Mouse (Mus musculus) erythroblast, embryonic 14.5 days (primary cell): ENCODE measurements around the gene Gm21969. TPM values are rescaled to one million over a fixed set of nuclear protein-coding genes. Genes with fewer than 3 reads are reported as not detected.

Experiments used
- H3K27me3 ChIP-seq: 2 replicates; pipeline ENCODE4 v1.6.1; 2012; ENCODE audit warnings: inconsistent platforms; ENCODE audit not compliant: control insufficient read depth
- H3K36me3 ChIP-seq: 2 replicates; pipeline ENCODE4 v1.6.1; 2012; ENCODE audit warnings: mild to moderate bottlenecking, inconsistent platforms; ENCODE audit not compliant: control insufficient read depth
- H3K4me1 ChIP-seq: 2 replicates; pipeline ENCODE4 v1.6.1; 2012; ENCODE audit warnings: inconsistent platforms; ENCODE audit not compliant: control insufficient read depth
- H3K4me3 ChIP-seq: replicated peaks from 2 replicates; pipeline ENCODE3; 2012; ENCODE audit warnings: moderate library complexity, mild to moderate bottlenecking, inconsistent platforms
- H3K9me3 ChIP-seq: 2 replicates; pipeline ENCODE4 v1.6.1; 2012; ENCODE audit warnings: low read length, inconsistent platforms, mixed read lengths; ENCODE audit not compliant: control insufficient read depth
- GATA1 ChIP-seq: IDR thresholded peaks from 2 replicates; pipeline ENCODE4 v1.6.1; 2012; ENCODE audit warnings: low read length, inconsistent platforms, mixed read lengths
- TAL1 ChIP-seq: IDR thresholded peaks from 3 replicates; pipeline ENCODE4 v1.6.1; 2012; ENCODE audit warnings: low read length, inconsistent platforms, mixed read lengths
- polyA plus RNA-seq: library from polyadenylated mRNA; stranded (reverse); fragments of >175 nt; gene quantifications from 2 replicates; pipeline ENCODE4 v1.2.3, GENCODE M21; 2012

Gene Gm21969
- polyA plus RNA-seq, 1 experiment: 0.14 TPM

GRCm38 (mm10) chr4:139582903-139583302 lies 20.1 kb upstream of the Gm21969 start:
- Histone ChIP-seq H3K4me3 (no peak overlapping the region), H3K4me1 (no peaks in the 10 kb centered on the region; the same call in none of the 2 replicates), H3K9me3 (no peaks in the 10 kb centered on the region), H3K27me3 (peaks cover 16% of the 10 kb centered on the region), H3K36me3 (no peaks in the 10 kb centered on the region)
- no peak for TF ChIP-seq TAL1
- TF ChIP-seq GATA1: no peak

GRCm38 (mm10) chr4:139583629-139584245 lies 19.2 kb upstream of the Gm21969 start:
- TF ChIP-seq TAL1: no peak
- TF ChIP-seq GATA1: no peak
- H3K36me3 ChIP-seq: no peaks in the 10 kb centered on the region
- peaks cover 10% of the 10 kb centered on the region for H3K27me3 ChIP-seq
- H3K9me3 ChIP-seq: no peaks in the 10 kb centered on the region
- H3K4me1 ChIP-seq: no peaks in the 10 kb centered on the region; the same call in none of the 2 replicates
- no peak overlapping the region for H3K4me3 ChIP-seq

- Histone ChIP-seq H3K4me3 (no peak overlapping the region), H3K9me3 (no peaks in the 10 kb centered on the region), H3K36me3 (no peaks in the 10 kb centered on the region), H3K4me1 (no peaks in the 10 kb centered on the region; the same call in none of the 2 replicates), H3K27me3 (peaks cover 3% of the 10 kb centered on the region; the same call in 1 of the 2 replicates)
- TF ChIP-seq GATA1 (no peak), TAL1 (no peak)
Observed at GRCm38 (mm10) chr4:139584704-139585103, 18.3 kb upstream of the Gm21969 start.

- Histone ChIP-seq H3K4me1 (no peaks in the 10 kb centered on the region; the same call in none of the 2 replicates), H3K9me3 (no peaks in the 10 kb centered on the region), H3K4me3 (no peak overlapping the region), H3K36me3 (no peaks in the 10 kb centered on the region), H3K27me3 (peaks cover under 1% of the 10 kb centered on the region; the same call in 1 of the 2 replicates)
- no peak for TF ChIP-seq GATA1
- no peak for TF ChIP-seq TAL1
Observed at GRCm38 (mm10) chr4:139585713-139586112, 17.3 kb upstream of the Gm21969 start.

GRCm38 (mm10) chr4:139587370-139587769 lies 15.6 kb upstream of the Gm21969 start:
- Histone ChIP-seq H3K9me3 (no peaks in the 10 kb centered on the region), H3K4me1 (no peaks in the 10 kb centered on the region; the same call in none of the 2 replicates), H3K36me3 (no peaks in the 10 kb centered on the region), H3K27me3 (no peaks in the 10 kb centered on the region), H3K4me3 (no peak overlapping the region)
- TF ChIP-seq TAL1: no peak
- TF ChIP-seq GATA1: no peak

GRCm38 (mm10) chr4:139587773-139588172 lies 15.2 kb upstream of the Gm21969 start:
- no peaks in the 10 kb centered on the region for H3K27me3 ChIP-seq
- H3K4me3 ChIP-seq: no peak overlapping the region
- TF ChIP-seq GATA1: no peak
- no peak for TF ChIP-seq TAL1
- H3K36me3 ChIP-seq: no peaks in the 10 kb centered on the region
- H3K4me1 ChIP-seq: no peaks in the 10 kb centered on the region; the same call in none of the 2 replicates
- H3K9me3 ChIP-seq: no peaks in the 10 kb centered on the region

- Histone ChIP-seq H3K4me3 (no peak overlapping the region), H3K9me3 (no peaks in the 10 kb centered on the region), H3K4me1 (no peaks in the 10 kb centered on the region; the same call in none of the 2 replicates), H3K27me3 (no peaks in the 10 kb centered on the region), H3K36me3 (no peaks in the 10 kb centered on the region)
- TF ChIP-seq GATA1 (no peak), TAL1 (no peak)
Observed at GRCm38 (mm10) chr4:139589351-139590027, 13.5 kb upstream of the Gm21969 start.

GRCm38 (mm10) chr4:139590446-139590845 lies 12.5 kb upstream of the Gm21969 start:
- H3K27me3 ChIP-seq: no peaks in the 10 kb centered on the region
- H3K4me1 ChIP-seq: no peaks in the 10 kb centered on the region; the same call in 1 of the 2 replicates
- no peak overlapping the region for H3K4me3 ChIP-seq
- TF ChIP-seq GATA1 (no peak), TAL1 (no peak)
- no peaks in the 10 kb centered on the region for H3K36me3 ChIP-seq
- no peaks in the 10 kb centered on the region for H3K9me3 ChIP-seq

GRCm38 (mm10) chr4:139592895-139593294 lies 10.1 kb upstream of the Gm21969 start:
- Histone ChIP-seq H3K4me1 (no peaks in the 10 kb centered on the region), H3K9me3 (no peaks in the 10 kb centered on the region), H3K36me3 (no peaks in the 10 kb centered on the region), H3K4me3 (no peak overlapping the region), H3K27me3 (peaks cover 9% of the 10 kb centered on the region)
- TF ChIP-seq GATA1 (no peak), TAL1 (no peak)
